Mouse (Mus musculus) lung, postnatal 0 days (tissue): ENCODE data around the gene Psmd4.

Experiments used
- CTCF ChIP-seq: IDR thresholded peaks from 2 replicates; pipeline ENCODE4 v1.5.1; 2016; ENCODE audit warnings: antibody characterized with exemption, mild to moderate bottlenecking
- EP300 ChIP-seq: IDR thresholded peaks from 2 replicates; pipeline ENCODE4 v1.6.1; 2016; ENCODE audit warnings: antibody characterized with exemption, mild to moderate bottlenecking, control low read depth

GRCm38 (mm10) chr3:95052959-95053358, 10.5 kb upstream of the Psmd4 start:
- TF ChIP-seq CTCF (peak; percentile 83), EP300 (no peak)
